Mouse (Mus musculus): ENCODE measurements around the gene Kdm1b. TPM values are rescaled to one million over a fixed set of nuclear protein-coding genes. Genes with fewer than 3 reads are reported as not detected.

Kdm1b gene
- total and polyA plus RNA-seq, 2 experiments from 2014 or later, result 14.1 to 26.9 TPM

DNA sequence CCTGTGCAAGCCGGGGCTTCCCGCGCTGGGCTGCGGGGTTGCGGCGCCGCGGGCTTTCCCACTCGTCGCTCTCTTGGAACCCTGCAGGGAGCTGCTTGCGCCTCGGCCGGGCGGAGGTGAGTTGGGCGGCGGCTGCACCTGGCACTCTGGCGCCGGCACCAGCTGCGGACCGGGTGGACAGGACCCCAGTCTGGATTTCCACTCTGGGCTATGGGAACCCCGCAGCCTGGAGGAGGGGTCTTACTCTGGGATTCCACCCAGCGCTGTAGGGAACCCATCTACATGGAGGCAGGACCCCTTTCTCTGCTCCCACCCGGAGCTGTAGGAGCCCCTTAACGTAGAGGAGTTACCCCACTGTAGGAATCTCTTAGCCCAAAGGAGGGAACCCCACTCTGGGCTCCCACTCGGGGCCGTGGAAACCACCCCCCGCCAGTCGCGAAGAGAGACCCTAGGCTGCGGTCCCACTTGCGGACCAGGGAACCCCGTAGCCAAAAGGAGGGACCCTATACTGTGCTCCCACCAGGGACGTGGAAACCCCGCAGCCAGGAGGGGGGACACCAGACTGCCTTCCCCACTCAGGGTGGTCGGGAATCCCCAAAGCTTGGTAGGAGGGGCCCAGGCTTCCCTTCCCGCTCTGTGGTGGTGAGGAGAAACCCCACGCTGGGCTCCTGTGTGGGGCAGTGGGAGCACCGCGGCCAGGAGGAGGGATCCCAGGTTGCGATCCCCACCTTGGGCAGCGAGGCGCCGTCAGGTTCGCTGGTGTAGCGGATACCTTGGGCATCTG is 726 bp downstream of the Kdm1b start:
- Histone ChIP-seq H3K4me3 (ENCODE audit: low read depth, low read length) (peak overlapping the region; percentile 89), H3K9me3 (ENCODE audit: low read length) (no peaks in the 10 kb centered on the region), H3K9ac (replicated peaks; ENCODE audit: low read length, poor library complexity, severe bottlenecking) (peak overlapping the region; percentile 75), H3K4me2 (ENCODE audit: low read depth, low read length, poor library complexity, severe bottlenecking) (peak overlapping the region; percentile 97), H3K4me1 (ENCODE audit: insufficient read depth, low read length) (no peaks in the 10 kb centered on the region), H3K27ac (ENCODE audit: low read depth, low read length) (peak overlapping the region; percentile 71), H3K27me3 (ENCODE audit: insufficient read depth, low read length) (no peaks in the 10 kb centered on the region), H3K36me3 (ENCODE audit: insufficient read depth, low read length) (no peaks in the 10 kb centered on the region)
- ATAC-seq (ENCODE audit: low FRiP score), result peak; percentile 26
- DNase-seq (ENCODE audit: low spot score), result no peak
- under 1% methylated on average over 44 of the region's 45 CpGs for WGBS
- no peak for TF ChIP-seq CTCF (IDR thresholded peaks at IDR 0.05)

DNA sequence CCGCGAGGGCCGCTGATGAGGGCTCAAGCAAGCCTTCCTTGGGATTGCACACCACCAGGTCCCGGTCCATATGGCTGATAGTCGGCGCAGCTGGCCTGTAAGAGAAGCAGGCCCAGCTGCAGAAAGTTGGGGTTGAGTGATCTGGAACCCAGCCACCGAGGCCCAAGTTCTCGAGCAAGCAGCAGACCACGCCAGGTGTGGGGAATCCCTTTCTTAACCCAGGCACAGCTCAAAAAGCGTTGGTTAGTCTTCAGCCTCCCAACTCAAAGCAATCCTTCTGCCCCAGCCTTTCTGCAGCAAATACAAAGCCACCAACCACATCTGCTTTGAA is 1.3 kb downstream of the Kdm1b start, which contains the start of gene Tpmt:
Tpmt (minus strand) TSS at position 121 of the 331 bp plus-strand sequence.
- Histone ChIP-seq H3K9ac (replicated peaks; ENCODE audit: low read length, poor library complexity, severe bottlenecking) (peak within 1 kb of the TSS; percentile 75), H3K27ac (ENCODE audit: low read depth, low read length) (peak within 1 kb of the TSS; percentile 71), H3K27me3 (ENCODE audit: insufficient read depth, low read length) (no peaks in the 10 kb centered on the region), H3K4me3 (ENCODE audit: low read depth, low read length) (peak within 1 kb of the TSS; percentile 89), H3K4me2 (ENCODE audit: low read depth, low read length, poor library complexity, severe bottlenecking) (peak within 1 kb of the TSS; percentile 97), H3K9me3 (ENCODE audit: low read length) (no peaks in the 10 kb centered on the region), H3K36me3 (ENCODE audit: insufficient read depth, low read length) (no peaks in the 10 kb centered on the region), H3K4me1 (ENCODE audit: insufficient read depth, low read length) (no peaks in the 10 kb centered on the region)
- DNase-seq (ENCODE audit: low spot score) (no peak), ATAC-seq (ENCODE audit: low FRiP score) (no peak)
- no peak for TF ChIP-seq CTCF (IDR thresholded peaks at IDR 0.05)
- WGBS, result 13% methylated on average over 10 of the region's 10 CpGs

DNA sequence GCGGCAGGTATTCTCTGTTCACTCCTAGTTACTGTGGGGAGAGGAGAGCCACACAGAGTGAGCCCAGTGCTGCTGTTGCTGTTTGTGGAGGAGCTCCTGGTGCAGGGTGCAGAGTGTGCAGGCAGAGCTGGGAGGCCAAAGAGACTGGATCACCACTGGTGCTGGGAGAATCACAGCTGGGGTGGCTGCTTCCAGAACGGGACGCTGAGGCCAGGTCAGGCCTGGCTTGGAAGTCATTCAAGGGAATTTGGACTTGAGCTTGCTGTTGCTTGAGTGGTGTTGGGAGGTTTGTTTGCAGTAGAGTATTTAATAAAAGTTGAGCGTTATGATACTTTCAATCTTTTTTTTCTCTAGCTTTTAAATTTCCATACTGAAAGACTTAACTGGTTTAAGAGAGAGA is 4.7 kb downstream of the Kdm1b start:
- H3K9me3 ChIP-seq (ENCODE audit: low read length), result no peaks in the 10 kb centered on the region
- no peaks in the 10 kb centered on the region for H3K4me1 ChIP-seq (ENCODE audit: insufficient read depth, low read length)
- no peaks in the 10 kb centered on the region for H3K27me3 ChIP-seq (ENCODE audit: insufficient read depth, low read length)
- H3K36me3 ChIP-seq (ENCODE audit: insufficient read depth, low read length), result peaks cover 18% of the 10 kb centered on the region
- no peak for ATAC-seq (ENCODE audit: low FRiP score)
- no peak overlapping the region for H3K4me2 ChIP-seq (ENCODE audit: low read depth, low read length, poor library complexity, severe bottlenecking)
- no peak for DNase-seq (ENCODE audit: low spot score)
- WGBS, result 90% methylated on average over 4 of the region's 4 CpGs
- H3K27ac ChIP-seq (ENCODE audit: low read depth, low read length), result no peak overlapping the region
- no peak overlapping the region for H3K9ac ChIP-seq (replicated peaks; ENCODE audit: low read length, poor library complexity, severe bottlenecking)
- H3K4me3 ChIP-seq (ENCODE audit: low read depth, low read length), result no peak overlapping the region
- no peak for TF ChIP-seq CTCF (IDR thresholded peaks at IDR 0.05)

DNA sequence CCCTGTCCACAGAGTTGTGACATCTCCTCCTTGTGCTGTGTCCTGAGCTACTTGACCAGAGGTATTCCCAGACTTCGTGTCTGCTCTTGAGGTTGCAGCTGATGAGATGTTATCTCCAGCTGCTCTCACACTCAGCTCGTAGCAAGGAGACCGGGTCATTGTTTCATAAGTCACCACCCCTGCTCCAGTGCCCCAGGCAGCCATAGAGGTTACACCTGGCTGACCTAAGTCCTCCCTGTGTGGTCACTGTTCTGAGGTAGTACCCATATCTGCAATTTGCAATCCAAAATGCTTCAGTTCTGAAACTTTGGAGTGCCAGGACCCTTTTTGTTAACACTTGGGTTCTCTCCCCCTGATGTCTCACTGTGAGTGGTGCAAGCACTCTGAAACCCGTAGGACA is 6.7 kb downstream of the Kdm1b start:
- H3K27ac ChIP-seq (ENCODE audit: low read depth, low read length), result no peak overlapping the region

DNA sequence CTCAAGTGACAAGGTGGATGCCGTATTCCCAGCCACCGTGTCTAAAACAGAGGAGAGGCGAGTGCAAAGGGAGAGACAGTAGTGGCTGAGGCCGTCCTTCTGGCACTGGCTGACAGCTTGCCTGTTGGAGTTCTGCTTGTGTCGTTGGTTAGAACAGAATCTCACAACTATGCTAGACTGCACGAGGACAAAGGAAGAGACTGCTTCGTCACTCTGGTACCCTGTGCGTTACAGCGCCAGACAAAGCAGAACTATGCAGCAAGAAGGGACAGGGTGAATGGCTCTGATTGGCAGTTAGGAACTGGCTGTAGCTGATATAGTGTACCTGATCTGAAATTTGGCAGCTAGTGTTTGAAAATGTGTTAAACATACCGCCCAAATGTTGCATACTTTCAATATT is 10.7 kb downstream of the Kdm1b start:
- no peak for ATAC-seq (ENCODE audit: low FRiP score)
- 49% methylated on average over 10 of the region's 10 CpGs for WGBS
- H3K36me3 ChIP-seq (ENCODE audit: insufficient read depth, low read length), result peaks cover 33% of the 10 kb centered on the region

More for the DNA sequence above, 6.7 kb downstream of the Kdm1b start:
- Histone ChIP-seq H3K4me1 (ENCODE audit: insufficient read depth, low read length) (no peaks in the 10 kb centered on the region), H3K36me3 (ENCODE audit: insufficient read depth, low read length) (peaks cover 25% of the 10 kb centered on the region), H3K4me3 (ENCODE audit: low read depth, low read length) (no peak overlapping the region), H3K27me3 (ENCODE audit: insufficient read depth, low read length) (no peaks in the 10 kb centered on the region), H3K4me2 (ENCODE audit: low read depth, low read length, poor library complexity, severe bottlenecking) (no peak overlapping the region), H3K9me3 (ENCODE audit: low read length) (no peaks in the 10 kb centered on the region), H3K9ac (replicated peaks; ENCODE audit: low read length, poor library complexity, severe bottlenecking) (no peak overlapping the region)
- no peak for DNase-seq (ENCODE audit: low spot score)
- ATAC-seq (ENCODE audit: low FRiP score), result no peak
- TF ChIP-seq CTCF (IDR thresholded peaks at IDR 0.05), result no peak
- 87% methylated on average over 4 of the region's 4 CpGs for WGBS

DNA sequence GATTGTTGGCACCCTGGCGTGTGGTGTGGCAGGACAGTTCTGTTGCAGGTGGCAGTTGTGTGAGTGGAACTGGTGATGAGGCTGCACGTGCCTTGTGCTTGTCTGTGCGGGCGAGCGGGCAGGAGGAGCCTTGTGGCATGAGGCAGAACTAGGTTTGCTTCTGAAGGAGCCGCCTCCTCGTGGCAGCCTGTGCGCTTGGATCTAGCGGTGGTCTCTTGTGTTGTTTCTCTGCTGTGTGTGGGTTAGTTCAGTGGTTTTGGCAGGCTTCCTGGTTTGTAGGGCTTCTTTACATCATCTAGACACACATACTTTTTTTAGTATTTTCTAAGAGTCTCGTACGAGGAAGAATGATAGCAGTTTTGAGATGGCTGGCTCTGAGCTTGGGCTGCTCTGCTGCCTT is 12.8 kb downstream of the Kdm1b start:
- no peak overlapping the region for H3K9ac ChIP-seq (replicated peaks; ENCODE audit: low read length, poor library complexity, severe bottlenecking)
- no peaks in the 10 kb centered on the region for H3K9me3 ChIP-seq (ENCODE audit: low read length)
- DNase-seq (ENCODE audit: low spot score) (no peak), ATAC-seq (ENCODE audit: low FRiP score) (no peak)
- H3K36me3 ChIP-seq (ENCODE audit: insufficient read depth, low read length), result peaks cover 37% of the 10 kb centered on the region
- H3K4me1 ChIP-seq (ENCODE audit: insufficient read depth, low read length), result no peaks in the 10 kb centered on the region
- no peak overlapping the region for H3K4me2 ChIP-seq (ENCODE audit: low read depth, low read length, poor library complexity, severe bottlenecking)
- H3K27ac ChIP-seq (ENCODE audit: low read depth, low read length), result no peak overlapping the region
- H3K4me3 ChIP-seq (ENCODE audit: low read depth, low read length), result no peak overlapping the region
- TF ChIP-seq CTCF (IDR thresholded peaks at IDR 0.05), result no peak
- 91% methylated on average over 11 of the region's 11 CpGs for WGBS
- H3K27me3 ChIP-seq (ENCODE audit: insufficient read depth, low read length), result no peaks in the 10 kb centered on the region

More for the DNA sequence above, 10.7 kb downstream of the Kdm1b start:
- Histone ChIP-seq H3K9ac (replicated peaks; ENCODE audit: low read length, poor library complexity, severe bottlenecking) (no peak overlapping the region), H3K4me1 (ENCODE audit: insufficient read depth, low read length) (no peaks in the 10 kb centered on the region), H3K9me3 (ENCODE audit: low read length) (no peaks in the 10 kb centered on the region), H3K27me3 (ENCODE audit: insufficient read depth, low read length) (no peaks in the 10 kb centered on the region), H3K4me2 (ENCODE audit: low read depth, low read length, poor library complexity, severe bottlenecking) (no peak overlapping the region), H3K27ac (ENCODE audit: low read depth, low read length) (no peak overlapping the region), H3K4me3 (ENCODE audit: low read depth, low read length) (no peak overlapping the region)
- no peak for DNase-seq (ENCODE audit: low spot score)
- TF ChIP-seq CTCF (IDR thresholded peaks at IDR 0.05), result no peak
